ENCODE assay signal across 28 mouse cellular contexts in genomic region chr2:146819065-146819464, GRCm38 (mm10).
"Had no signal": no experiment of that assay in that cellular context is flagged by ENCODE, and none has a peak within 500 bp of the region (broad histone marks: within the 10 kb centered on the region; RNA-seq: fewer than 3 reads in every experiment).

No protein-coding gene starts in this region.

- H3K4me1 ChIP-seq: embryonic facial prominence, embryonic 15.5 days had no signal

- H3K36me3 ChIP-seq: embryonic facial prominence, embryonic 10.5 days; embryonic facial prominence, embryonic 12.5 days; embryonic facial prominence, embryonic 13.5 days; embryonic facial prominence, embryonic 15.5 days; forebrain, embryonic 10.5 days; forebrain, embryonic 12.5 days; forebrain, embryonic 15.5 days; heart, embryonic 10.5 days had no signal

- H3K27me3 ChIP-seq: embryonic facial prominence, embryonic 12.5 days; embryonic facial prominence, embryonic 15.5 days; forebrain, embryonic 15.5 days had no signal

- ATAC-seq: forebrain, embryonic 13.5 days; forebrain, embryonic 14.5 days; forebrain, embryonic 15.5 days; forebrain, embryonic 16.5 days; forebrain, postnatal 0 days had no signal

- H3K9ac ChIP-seq: embryonic facial prominence, embryonic 12.5 days; embryonic facial prominence, embryonic 13.5 days; embryonic facial prominence, embryonic 15.5 days; forebrain, embryonic 12.5 days; forebrain, embryonic 13.5 days; forebrain, embryonic 15.5 days; forebrain, postnatal 0 days had no signal

- H3K27ac ChIP-seq: embryonic facial prominence, embryonic 10.5 days; embryonic facial prominence, embryonic 12.5 days; embryonic facial prominence, embryonic 13.5 days; embryonic facial prominence, embryonic 15.5 days; forebrain, embryonic 10.5 days; forebrain, embryonic 12.5 days; forebrain, embryonic 13.5 days; forebrain, embryonic 15.5 days; gastrocnemius, adult 2 months; heart, adult 2 months; heart, embryonic 10.5 days had no signal

- DNase-seq: cerebellum, adult 9-10 months; cerebellum, adult 9-11 months; cerebellum, postnatal 10 days; cerebellum, postnatal 14 days; cerebellum, postnatal 25 days; cerebellum, postnatal 36 days; embryo, embryonic 11 days; forebrain, postnatal 0 days; gastrocnemius, adult 2 months; gastrocnemius, postnatal 10 days; gastrocnemius, postnatal 14 days; gastrocnemius, postnatal 25 days; gastrocnemius, postnatal 36 days; heart, adult 11 months; heart, adult 18-20 months; heart, adult 2 months had no signal

- H3K4me2 ChIP-seq: embryonic facial prominence, embryonic 12.5 days; embryonic facial prominence, embryonic 13.5 days; embryonic facial prominence, embryonic 15.5 days; forebrain, embryonic 12.5 days; forebrain, embryonic 13.5 days; forebrain, embryonic 15.5 days had no signal

- H3K9me3 ChIP-seq: embryonic facial prominence, embryonic 10.5 days; embryonic facial prominence, embryonic 12.5 days; embryonic facial prominence, embryonic 13.5 days; embryonic facial prominence, embryonic 15.5 days; forebrain, embryonic 10.5 days; forebrain, embryonic 13.5 days; forebrain, embryonic 15.5 days; heart, embryonic 10.5 days had no signal

- H3K4me3 ChIP-seq: embryonic facial prominence, embryonic 10.5 days; embryonic facial prominence, embryonic 12.5 days; embryonic facial prominence, embryonic 13.5 days; embryonic facial prominence, embryonic 15.5 days; erythroblast, embryonic 14.5 days; forebrain, embryonic 10.5 days; forebrain, embryonic 12.5 days; forebrain, embryonic 13.5 days; forebrain, embryonic 15.5 days; gastrocnemius, adult 2 months; heart, adult 2 months; heart, embryonic 10.5 days had no signal
